Mouse (Mus musculus) G1E (cell line): Measurements from ENCODE around the gene Eef2kmt.

ENCODE experiments used
- POLR2AphosphoS5 ChIP-seq: IDR thresholded peaks from 2 replicates; pipeline ENCODE4 v1.6.1; 2012; ENCODE audit warnings: low read depth, low read length, inconsistent platforms; ENCODE audit not compliant: insufficient replicate concordance
- TAL1 ChIP-seq: conservative IDR thresholded peaks from 2 replicates; pipeline ENCODE4 v1.6.1; 2012; ENCODE audit warnings: low read depth, low read length, inconsistent platforms, mixed read lengths

GRCm38 (mm10) chr16:5212150-5212549, 43.6 kb downstream of the Eef2kmt start:
- TF ChIP-seq POLR2AphosphoS5 = no peak
- TF ChIP-seq TAL1 = no peak
